Mouse (Mus musculus) midbrain, embryonic 15.5 days (tissue): ENCODE results near the gene Rpl37. TPM values are rescaled to one million over a fixed set of nuclear protein-coding genes. Genes with fewer than 3 reads are reported as not detected.

ENCODE experiments used
- ATAC-seq: fragments of 200-750 bp; cut with Nextera tagmentation; replicated peaks from 2 replicates; pipeline ENCODE4 v1.8.0; 2017; ENCODE audit warnings: moderate TSS enrichment
- H3K27ac ChIP-seq: fragments of 300-500 bp; sonication (generic); 2 replicates; pipeline ENCODE4 v1.5.1; 2015; ENCODE audit warnings: mild to moderate bottlenecking, inconsistent platforms
- H3K27me3 ChIP-seq: fragments of 300-500 bp; sonication (generic); replicated peaks from 2 replicates; pipeline ENCODE4 v1.6.1; 2015; ENCODE audit warnings: inconsistent platforms
- H3K36me3 ChIP-seq: fragments of 300-500 bp; sonication (generic); replicated peaks from 2 replicates; pipeline ENCODE4 v1.6.1; 2015; ENCODE audit warnings: inconsistent platforms
- H3K4me1 ChIP-seq: fragments of 300-500 bp; sonication (generic); 2 replicates; pipeline ENCODE4 v1.6.1; 2015; ENCODE audit warnings: inconsistent platforms
- H3K4me2 ChIP-seq: fragments of 300-500 bp; sonication (generic); 2 replicates; pipeline ENCODE4 v1.6.1; 2015; ENCODE audit warnings: inconsistent platforms, mild to moderate bottlenecking, moderate library complexity
- H3K4me3 ChIP-seq: fragments of 300-500 bp; sonication (generic); 2 replicates; pipeline ENCODE4 v1.5.1; 2015; ENCODE audit warnings: mild to moderate bottlenecking, inconsistent platforms
- H3K9ac ChIP-seq: fragments of 300-500 bp; sonication (generic); 2 replicates; pipeline ENCODE4 v1.6.1; 2015; ENCODE audit warnings: mild to moderate bottlenecking, inconsistent platforms
- H3K9me3 ChIP-seq: fragments of 300-500 bp; sonication (generic); 2 replicates; pipeline ENCODE4 v1.6.1; 2016; ENCODE audit warnings: inconsistent platforms
- WGBS: fragments of 180-500 bp; shearing (Covaris S2); methylation state at CpG from one replicate; pipeline ENCODE4 v1.1.7; 2015; ENCODE audit warnings: mixed read lengths; 5-methylcytosine and 5-hydroxymethylcytosine counted together
- polyA plus RNA-seq: library from polyadenylated mRNA; unstranded; fragments of >200 nt; fragmentation: Nextera tagmentation; extraction: Ambion mirVana; gene quantifications from 2 replicates; pipeline ENCODE4 v1.2.1, GENCODE M21; 2015

The Rpl37 gene
- polyA plus RNA-seq, 1 experiment from 2014 or later = 286 TPM

- Histone ChIP-seq H3K4me1 (peaks cover 17% of the 10 kb centered on the region), H3K9ac (no peak overlapping the region), H3K9me3 (no peaks in the 10 kb centered on the region), H3K36me3 (no peaks in the 10 kb centered on the region), H3K4me2 (peak overlapping the region; percentile 58), H3K4me3 (peak overlapping the region; percentile 88; the same call in 1 of the 2 replicates), H3K27ac (no peak overlapping the region), H3K27me3 (no peaks in the 10 kb centered on the region)
- ATAC-seq = no peak
- WGBS = 71% methylated on average over 5 of the region's 5 CpGs
Observed at GRCm38 (mm10) chr15:5142714-5143113, 26.3 kb downstream of the Rpl37 start.

- Histone ChIP-seq H3K4me2 (peak within 1 kb of the TSS; percentile 58), H3K27me3 (no peaks in the 10 kb centered on the region), H3K9ac (peak within 1 kb of the TSS; percentile 74), H3K4me1 (peaks cover 17% of the 10 kb centered on the region), H3K27ac (peak within 1 kb of the TSS; percentile 93), H3K36me3 (no peaks in the 10 kb centered on the region), H3K4me3 (peak within 1 kb of the TSS; percentile 88), H3K9me3 (no peaks in the 10 kb centered on the region)
- peak; percentile 93 for ATAC-seq
- under 1% methylated on average over 70 of the region's 80 CpGs for whole genome bisulfite sequencing
Observed at GRCm38 (mm10) chr15:5143361-5144020, 27.0 kb downstream of the Rpl37 start, which contains the start of gene Prkaa1. Gene Prkaa1 (plus strand): TSS chr15:5143861.

- WGBS = 1% methylated on average over 44 of the region's 61 CpGs
- Histone ChIP-seq H3K27ac (peak overlapping the region; percentile 93), H3K4me2 (peak overlapping the region; percentile 58), H3K36me3 (no peaks in the 10 kb centered on the region), H3K4me1 (peaks cover 17% of the 10 kb centered on the region), H3K4me3 (peak overlapping the region; percentile 88), H3K9me3 (no peaks in the 10 kb centered on the region), H3K27me3 (no peaks in the 10 kb centered on the region), H3K9ac (peak overlapping the region; percentile 74)
- ATAC-seq = peak; percentile 92
Observed at GRCm38 (mm10) chr15:5144021-5144778, 27.8 kb downstream of the Rpl37 start.

GRCm38 (mm10) chr15:5145196-5145945 is 28.9 kb downstream of the Rpl37 start:
- Histone ChIP-seq H3K9ac (0 out of 2 replicates have a peak overlapping the region, but pooled peaks have one; percentile 1), H3K4me1 (peaks cover 17% of the 10 kb centered on the region), H3K27me3 (no peaks in the 10 kb centered on the region), H3K27ac (no peak overlapping the region), H3K4me2 (peak overlapping the region; percentile 58), H3K9me3 (no peaks in the 10 kb centered on the region), H3K4me3 (peak overlapping the region; percentile 88; the same call in 1 of the 2 replicates), H3K36me3 (no peaks in the 10 kb centered on the region)
- 44% methylated on average over 9 of the region's 9 CpGs for WGBS
- ATAC-seq = no peak

- Histone ChIP-seq H3K9me3 (no peaks in the 10 kb centered on the region), H3K36me3 (no peaks in the 10 kb centered on the region), H3K27me3 (no peaks in the 10 kb centered on the region), H3K27ac (no peak overlapping the region), H3K9ac (no peak overlapping the region), H3K4me2 (no peak overlapping the region), H3K4me1 (peaks cover 17% of the 10 kb centered on the region), H3K4me3 (no peak overlapping the region)
- ATAC-seq = no peak
- 89% methylated on average over 4 of the region's 4 CpGs for WGBS
Observed at GRCm38 (mm10) chr15:5149187-5149586, 32.7 kb downstream of the Rpl37 start.

- Histone ChIP-seq H3K4me2 (no peak overlapping the region), H3K27me3 (no peaks in the 10 kb centered on the region), H3K9me3 (no peaks in the 10 kb centered on the region), H3K36me3 (no peaks in the 10 kb centered on the region), H3K9ac (no peak overlapping the region), H3K27ac (no peak overlapping the region), H3K4me3 (no peak overlapping the region), H3K4me1 (peaks cover 7% of the 10 kb centered on the region; the same call in 1 of the 2 replicates)
- 96% methylated on average over 6 of the region's 6 CpGs for WGBS
- ATAC-seq = no peak
Observed at GRCm38 (mm10) chr15:5152171-5152570, 35.7 kb downstream of the Rpl37 start.

GRCm38 (mm10) chr15:5154621-5155020 is 38.2 kb downstream of the Rpl37 start:
- Histone ChIP-seq H3K4me2 (no peak overlapping the region), H3K27me3 (no peaks in the 10 kb centered on the region), H3K4me3 (no peak overlapping the region), H3K4me1 (peaks cover 7% of the 10 kb centered on the region; the same call in 1 of the 2 replicates), H3K9me3 (no peaks in the 10 kb centered on the region), H3K9ac (no peak overlapping the region), H3K27ac (no peak overlapping the region), H3K36me3 (no peaks in the 10 kb centered on the region)
- ATAC-seq = no peak
- 88% methylated on average over 9 of the region's 9 CpGs for WGBS

- Histone ChIP-seq H3K4me3 (no peak overlapping the region), H3K27ac (no peak overlapping the region), H3K4me2 (no peak overlapping the region), H3K9ac (no peak overlapping the region), H3K9me3 (no peaks in the 10 kb centered on the region), H3K4me1 (peaks cover 7% of the 10 kb centered on the region; the same call in 1 of the 2 replicates), H3K36me3 (no peaks in the 10 kb centered on the region), H3K27me3 (no peaks in the 10 kb centered on the region)
- 56% methylated on average over 5 of the region's 5 CpGs for WGBS
- no peak; the same call in 1 of the 2 replicates for ATAC-seq
Observed at GRCm38 (mm10) chr15:5155093-5155492, 38.6 kb downstream of the Rpl37 start.

- H3K4me1 ChIP-seq = peaks cover 7% of the 10 kb centered on the region; the same call in 1 of the 2 replicates
- H3K4me3 ChIP-seq = no peak overlapping the region
- no peak overlapping the region for H3K4me2 ChIP-seq
- no peaks in the 10 kb centered on the region for H3K27me3 ChIP-seq
- H3K9ac ChIP-seq = no peak overlapping the region
- ATAC-seq = no peak
- H3K9me3 ChIP-seq = no peaks in the 10 kb centered on the region
- H3K36me3 ChIP-seq = no peaks in the 10 kb centered on the region
- WGBS = 85% methylated on average over 4 of the region's 4 CpGs
- no peak overlapping the region for H3K27ac ChIP-seq
Observed at GRCm38 (mm10) chr15:5156355-5156754, 39.9 kb downstream of the Rpl37 start.

- Histone ChIP-seq H3K27me3 (no peaks in the 10 kb centered on the region), H3K4me2 (no peak overlapping the region), H3K4me1 (peaks cover 7% of the 10 kb centered on the region; the same call in 1 of the 2 replicates), H3K27ac (no peak overlapping the region), H3K9me3 (no peaks in the 10 kb centered on the region), H3K9ac (no peak overlapping the region), H3K4me3 (no peak overlapping the region), H3K36me3 (no peaks in the 10 kb centered on the region)
- WGBS = 83% methylated on average over 1 of the region's 1 CpGs
- ATAC-seq = no peak
Observed at GRCm38 (mm10) chr15:5157386-5157785, 40.9 kb downstream of the Rpl37 start.

GRCm38 (mm10) chr15:5158827-5159226 is 42.4 kb downstream of the Rpl37 start:
- peaks cover 7% of the 10 kb centered on the region; the same call in 1 of the 2 replicates for H3K4me1 ChIP-seq
- H3K36me3 ChIP-seq = 0 out of 2 replicates have a peak, but pooled peaks cover under 1% of the 10 kb centered on the region
- H3K27me3 ChIP-seq = no peaks in the 10 kb centered on the region
- no peak overlapping the region for H3K9ac ChIP-seq
- WGBS = 77% methylated on average over 6 of the region's 6 CpGs
- H3K27ac ChIP-seq = no peak overlapping the region
- no peaks in the 10 kb centered on the region for H3K9me3 ChIP-seq
- ATAC-seq = no peak
- no peak overlapping the region for H3K4me2 ChIP-seq
- no peak overlapping the region for H3K4me3 ChIP-seq
